Mouse (Mus musculus) cortical plate, adult 2 months (tissue): ENCODE results near the gene Rab19.

Source experiments
- CTCF ChIP-seq: fragments of 200-500 bp; IDR thresholded peaks from 2 replicates; pipeline ENCODE4 v1.5.1; 2011; ENCODE audit warnings: mild to moderate bottlenecking, control low read depth, low read length; ENCODE audit not compliant: insufficient read depth; ENCODE audit errors: extremely low read depth
- POLR2A ChIP-seq: fragments of 200-500 bp; IDR thresholded peaks from 2 replicates; pipeline ENCODE4 v1.6.1; 2011; ENCODE audit warnings: mild to moderate bottlenecking, low read length, control low read depth; ENCODE audit not compliant: insufficient read depth; ENCODE audit errors: extremely low read depth

GRCm38 (mm10) chr6:39429007-39429788, 48.2 kb downstream of the Rab19 start:
- TF ChIP-seq POLR2A (no peak), CTCF (no peak)
